Mouse (Mus musculus): Measurements from ENCODE around the gene 6330403K07Rik.

DNA sequence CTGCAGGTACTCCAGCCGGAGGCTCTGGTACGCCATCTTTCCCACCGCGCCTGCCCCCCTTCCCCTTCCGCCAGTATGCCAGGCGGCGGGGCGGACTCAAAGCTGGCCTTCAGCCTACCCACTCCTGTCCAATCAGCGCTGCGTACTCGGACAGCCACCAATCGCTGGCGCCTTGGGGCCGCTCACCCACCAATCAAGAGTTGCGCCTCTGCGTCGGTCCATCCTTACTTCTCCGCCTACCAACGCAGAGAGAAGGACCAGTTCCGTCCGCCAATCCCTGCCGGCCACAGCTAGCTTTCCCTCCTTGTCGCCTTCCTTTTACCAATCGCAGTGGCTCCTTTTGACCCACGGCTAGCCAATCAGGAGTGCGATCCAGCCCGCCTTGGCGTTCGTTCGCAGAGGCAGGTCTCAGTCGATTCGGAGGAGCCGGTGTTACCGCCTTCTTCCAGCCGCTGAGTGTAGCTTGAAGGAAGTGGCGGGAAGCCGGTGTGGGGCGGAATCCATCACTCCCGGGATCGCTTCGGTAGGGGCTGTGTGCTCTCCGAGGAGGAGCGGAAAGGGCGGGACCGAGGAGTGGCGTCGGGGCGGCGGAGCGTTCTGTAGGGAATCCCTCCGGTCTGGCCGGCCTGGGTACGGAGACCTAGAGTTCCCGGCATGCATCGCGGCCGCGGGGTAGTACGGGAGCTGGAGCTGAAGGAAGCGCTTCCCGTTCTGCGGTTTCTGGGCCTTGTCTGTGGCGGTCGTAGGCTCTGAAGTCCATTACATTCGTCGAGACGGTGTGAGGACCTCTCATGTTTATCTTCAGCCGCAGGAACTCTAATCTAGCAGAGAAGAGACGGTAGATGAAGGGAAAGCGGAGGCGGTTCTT is 13.9 kb downstream of the 6330403K07Rik start, which contains the start of the genes Mis12 and Derl2:
- TF ChIP-seq EP300 (IDR thresholded peaks at IDR 0.05; ENCODE audit: low read depth) (peak; percentile 80), CTCF (IDR thresholded peaks at IDR 0.05; ENCODE audit: low read depth) (no peak)
